Mouse (Mus musculus): ENCODE results near the gene Hspg2. TPM values are rescaled to one million over a fixed set of nuclear protein-coding genes. Genes with fewer than 3 reads are reported as not detected.

Hspg2 gene
- total and polyA plus RNA-seq, 2 experiments, result 7.2 to 7.6 TPM

GRCm38 (mm10) chr4:137512897-137513296, 44.3 kb downstream of the Hspg2 start:
- 0 out of 2 replicates have a peak, but pooled peaks cover 2% of the 10 kb centered on the region for H3K4me1 ChIP-seq (ENCODE audit: control insufficient read depth, insufficient read depth, low read length)
- no peaks in the 10 kb centered on the region for H3K36me3 ChIP-seq (ENCODE audit: control insufficient read depth, insufficient read depth, low read length)
- no peak overlapping the region for H3K4me3 ChIP-seq (ENCODE audit: insufficient read depth, low read depth, low read length)
- DNase-seq (ENCODE audit: extremely low read depth, low read depth, low spot score), result no peak
- H3K27ac ChIP-seq (replicated peaks; ENCODE audit: insufficient read depth, low read depth, low read length), result no peak overlapping the region
- no peak overlapping the region for H3K9ac ChIP-seq (ENCODE audit: low read depth, low read length)
- no peaks in the 10 kb centered on the region for H3K27me3 ChIP-seq (ENCODE audit: control insufficient read depth, insufficient read depth, low read length)
- no peak for TF ChIP-seq POLR2A (IDR thresholded peaks at IDR 0.05; ENCODE audit: extremely low read depth, insufficient read depth, low read length)
- no peak for TF ChIP-seq CTCF (IDR thresholded peaks at IDR 0.05; ENCODE audit: low read depth, low read length)
- H3K79me2 ChIP-seq (ENCODE audit: control insufficient read depth, insufficient read depth, low read length), result no peaks in the 10 kb centered on the region
- 91% methylated on average over 6 of the region's 6 CpGs for WGBS

- Histone ChIP-seq H3K4me1 (ENCODE audit: control insufficient read depth, insufficient read depth, low read length) (no peaks in the 10 kb centered on the region), H3K4me3 (ENCODE audit: insufficient read depth, low read depth, low read length) (no peak overlapping the region), H3K36me3 (ENCODE audit: control insufficient read depth, insufficient read depth, low read length) (no peaks in the 10 kb centered on the region), H3K27ac (replicated peaks; ENCODE audit: insufficient read depth, low read depth, low read length) (no peak overlapping the region), H3K9ac (ENCODE audit: low read depth, low read length) (no peak overlapping the region), H3K27me3 (ENCODE audit: control insufficient read depth, insufficient read depth, low read length) (no peaks in the 10 kb centered on the region), H3K79me2 (ENCODE audit: control insufficient read depth, insufficient read depth, low read length) (no peaks in the 10 kb centered on the region)
- TF ChIP-seq POLR2A (IDR thresholded peaks at IDR 0.05; ENCODE audit: extremely low read depth, insufficient read depth, low read length) (no peak), CTCF (IDR thresholded peaks at IDR 0.05; ENCODE audit: low read depth, low read length) (no peak)
- DNase-seq (ENCODE audit: extremely low read depth, low read depth, low spot score), result no peak
- WGBS, result 90% methylated on average over 36 of the region's 36 CpGs
Measured at GRCm38 (mm10) chr4:137517989-137518691, 49.6 kb downstream of the Hspg2 start.

GRCm38 (mm10) chr4:137518746-137519145, 50.2 kb downstream of the Hspg2 start:
- H3K36me3 ChIP-seq (ENCODE audit: control insufficient read depth, insufficient read depth, low read length), result no peaks in the 10 kb centered on the region
- WGBS, result 92% methylated on average over 14 of the region's 14 CpGs
- no peaks in the 10 kb centered on the region for H3K4me1 ChIP-seq (ENCODE audit: control insufficient read depth, insufficient read depth, low read length)
- H3K79me2 ChIP-seq (ENCODE audit: control insufficient read depth, insufficient read depth, low read length), result no peaks in the 10 kb centered on the region
- no peak overlapping the region for H3K27ac ChIP-seq (replicated peaks; ENCODE audit: insufficient read depth, low read depth, low read length)
- TF ChIP-seq POLR2A (IDR thresholded peaks at IDR 0.05; ENCODE audit: extremely low read depth, insufficient read depth, low read length) (no peak), CTCF (IDR thresholded peaks at IDR 0.05; ENCODE audit: low read depth, low read length) (no peak)
- no peaks in the 10 kb centered on the region for H3K27me3 ChIP-seq (ENCODE audit: control insufficient read depth, insufficient read depth, low read length)
- DNase-seq (ENCODE audit: extremely low read depth, low read depth, low spot score), result no peak
- H3K4me3 ChIP-seq (ENCODE audit: insufficient read depth, low read depth, low read length), result no peak overlapping the region
- H3K9ac ChIP-seq (ENCODE audit: low read depth, low read length), result no peak overlapping the region

DNA sequence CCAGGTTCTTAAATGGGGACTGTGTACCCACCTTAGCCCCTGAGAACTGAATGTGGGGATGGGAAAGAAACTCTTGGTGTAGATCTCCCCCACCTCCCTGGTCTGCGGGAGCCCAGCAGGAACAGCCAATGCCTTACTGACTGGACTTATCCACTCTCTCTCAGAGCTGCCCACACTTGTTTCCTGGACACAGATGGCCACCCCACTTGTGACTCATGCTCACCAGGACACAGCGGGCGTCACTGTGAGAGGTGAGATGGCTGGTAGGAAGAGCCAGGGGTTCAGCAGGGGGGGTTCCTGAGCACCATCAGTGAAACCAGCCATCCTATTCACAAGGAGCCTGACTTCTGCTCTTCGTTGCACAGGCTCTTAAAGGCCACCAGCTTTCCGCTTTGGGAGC, 51.8 kb downstream of the Hspg2 start:
- Histone ChIP-seq H3K27me3 (ENCODE audit: control insufficient read depth, insufficient read depth, low read length) (no peaks in the 10 kb centered on the region), H3K4me1 (ENCODE audit: control insufficient read depth, insufficient read depth, low read length) (no peaks in the 10 kb centered on the region), H3K9ac (ENCODE audit: low read depth, low read length) (no peak overlapping the region), H3K79me2 (ENCODE audit: control insufficient read depth, insufficient read depth, low read length) (no peaks in the 10 kb centered on the region), H3K36me3 (ENCODE audit: control insufficient read depth, insufficient read depth, low read length) (no peaks in the 10 kb centered on the region), H3K27ac (replicated peaks; ENCODE audit: insufficient read depth, low read depth, low read length) (no peak overlapping the region), H3K4me3 (ENCODE audit: insufficient read depth, low read depth, low read length) (no peak overlapping the region)
- TF ChIP-seq POLR2A (IDR thresholded peaks at IDR 0.05; ENCODE audit: extremely low read depth, insufficient read depth, low read length), result no peak
- no peak for TF ChIP-seq CTCF (IDR thresholded peaks at IDR 0.05; ENCODE audit: low read depth, low read length)
- 94% methylated on average over 5 of the region's 5 CpGs for WGBS
- no peak for DNase-seq (ENCODE audit: extremely low read depth, low read depth, low spot score)

GRCm38 (mm10) chr4:137521966-137522365, 53.4 kb downstream of the Hspg2 start:
- no peak overlapping the region for H3K27ac ChIP-seq (replicated peaks; ENCODE audit: insufficient read depth, low read depth, low read length)
- 87% methylated on average over 11 of the region's 11 CpGs for WGBS
- no peak for DNase-seq (ENCODE audit: extremely low read depth, low read depth, low spot score)
- H3K36me3 ChIP-seq (ENCODE audit: control insufficient read depth, insufficient read depth, low read length), result no peaks in the 10 kb centered on the region
- H3K9ac ChIP-seq (ENCODE audit: low read depth, low read length), result no peak overlapping the region
- H3K79me2 ChIP-seq (ENCODE audit: control insufficient read depth, insufficient read depth, low read length), result no peaks in the 10 kb centered on the region
- no peaks in the 10 kb centered on the region for H3K4me1 ChIP-seq (ENCODE audit: control insufficient read depth, insufficient read depth, low read length)
- no peak overlapping the region for H3K4me3 ChIP-seq (ENCODE audit: insufficient read depth, low read depth, low read length)
- H3K27me3 ChIP-seq (ENCODE audit: control insufficient read depth, insufficient read depth, low read length), result no peaks in the 10 kb centered on the region
- TF ChIP-seq CTCF (IDR thresholded peaks at IDR 0.05; ENCODE audit: low read depth, low read length), result no peak
- TF ChIP-seq POLR2A (IDR thresholded peaks at IDR 0.05; ENCODE audit: extremely low read depth, insufficient read depth, low read length), result no peak

GRCm38 (mm10) chr4:137525426-137525825, 56.9 kb downstream of the Hspg2 start:
- DNase-seq (ENCODE audit: extremely low read depth, low read depth, low spot score), result no peak
- WGBS, result 83% methylated on average over 1 of the region's 1 CpGs
- Histone ChIP-seq H3K36me3 (ENCODE audit: control insufficient read depth, insufficient read depth, low read length) (no peaks in the 10 kb centered on the region), H3K4me1 (ENCODE audit: control insufficient read depth, insufficient read depth, low read length) (peaks cover 2% of the 10 kb centered on the region; the same call in 1 of the 2 replicates), H3K4me3 (ENCODE audit: insufficient read depth, low read depth, low read length) (no peak overlapping the region), H3K79me2 (ENCODE audit: control insufficient read depth, insufficient read depth, low read length) (no peaks in the 10 kb centered on the region), H3K27ac (replicated peaks; ENCODE audit: insufficient read depth, low read depth, low read length) (no peak overlapping the region), H3K9ac (ENCODE audit: low read depth, low read length) (no peak overlapping the region), H3K27me3 (ENCODE audit: control insufficient read depth, insufficient read depth, low read length) (no peaks in the 10 kb centered on the region)
- TF ChIP-seq CTCF (IDR thresholded peaks at IDR 0.05; ENCODE audit: low read depth, low read length) (no peak), POLR2A (IDR thresholded peaks at IDR 0.05; ENCODE audit: extremely low read depth, insufficient read depth, low read length) (no peak)

Data from liver, adult 2 months (tissue).